Mouse (Mus musculus) brain, embryonic 18.5 days (tissue): Measurements from ENCODE around the gene Rapgef4.

Source experiments
- DNase-seq: peaks from one replicate; pipeline ENCODE4 v3.0.0-alpha.2; 2012; ENCODE audit warnings: low read depth, low spot score

Gene Rapgef4

DNA sequence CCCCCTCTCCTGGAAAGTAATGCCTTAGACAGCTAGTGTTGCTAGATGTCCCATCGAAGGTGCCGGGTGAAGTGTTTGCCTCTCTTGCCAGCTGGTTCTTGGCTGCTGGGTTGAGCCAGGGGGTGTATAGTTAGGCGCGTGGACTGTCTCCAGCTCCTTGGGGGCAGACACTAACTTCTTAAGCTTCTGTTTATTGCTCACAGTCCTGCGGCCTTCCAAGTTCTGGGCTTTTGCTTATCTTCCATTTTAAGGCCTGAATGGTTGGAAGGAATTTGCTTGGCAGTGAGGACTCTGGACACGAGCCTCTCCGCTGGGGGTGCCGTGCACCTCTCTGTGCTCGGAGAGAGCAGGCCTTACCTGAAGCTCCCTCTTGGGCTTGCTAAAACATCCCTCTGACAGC is 249.5 kb downstream of the Rapgef4 start:
- DNase-seq: no peak

DNA sequence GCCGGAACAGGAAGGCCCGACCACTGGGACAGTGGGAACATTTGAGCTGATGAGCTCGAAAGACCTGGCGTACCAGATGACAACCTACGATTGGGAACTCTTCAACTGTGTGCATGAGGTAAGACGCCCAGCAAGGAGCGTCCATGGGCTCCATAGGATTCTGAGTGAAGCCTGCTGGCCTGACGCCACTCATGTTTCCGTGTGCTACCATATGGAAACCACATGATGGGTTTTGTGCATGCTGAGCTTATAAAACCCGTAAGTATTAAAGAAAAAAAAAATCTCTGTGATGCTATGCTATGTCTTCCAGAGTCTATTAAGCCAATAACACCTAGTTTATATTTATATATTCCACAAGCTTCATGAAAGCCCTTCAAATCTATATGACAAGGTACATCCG is 253.0 kb downstream of the Rapgef4 start:
- DNase-seq: no peak

DNA sequence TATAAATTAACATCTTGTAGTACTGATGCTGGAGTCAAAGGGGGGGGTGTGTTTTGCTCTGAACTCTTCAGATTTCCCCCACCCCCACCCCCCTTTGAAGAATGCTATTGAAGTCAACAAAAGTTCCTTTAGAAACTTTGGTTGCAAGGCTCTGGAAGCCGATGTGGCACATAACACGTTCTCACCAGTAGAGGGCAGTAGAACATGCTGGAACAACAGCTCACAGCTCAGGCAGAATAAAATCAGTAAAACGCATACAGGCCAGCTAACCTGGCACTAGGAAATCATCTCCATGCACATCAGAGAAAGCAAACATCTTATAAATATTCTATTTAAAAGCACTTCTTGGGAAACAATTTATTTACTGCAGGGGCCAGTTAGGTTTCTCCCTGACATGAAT is 253.9 kb downstream of the Rapgef4 start:
- DNase-seq: peak; percentile 68

DNA sequence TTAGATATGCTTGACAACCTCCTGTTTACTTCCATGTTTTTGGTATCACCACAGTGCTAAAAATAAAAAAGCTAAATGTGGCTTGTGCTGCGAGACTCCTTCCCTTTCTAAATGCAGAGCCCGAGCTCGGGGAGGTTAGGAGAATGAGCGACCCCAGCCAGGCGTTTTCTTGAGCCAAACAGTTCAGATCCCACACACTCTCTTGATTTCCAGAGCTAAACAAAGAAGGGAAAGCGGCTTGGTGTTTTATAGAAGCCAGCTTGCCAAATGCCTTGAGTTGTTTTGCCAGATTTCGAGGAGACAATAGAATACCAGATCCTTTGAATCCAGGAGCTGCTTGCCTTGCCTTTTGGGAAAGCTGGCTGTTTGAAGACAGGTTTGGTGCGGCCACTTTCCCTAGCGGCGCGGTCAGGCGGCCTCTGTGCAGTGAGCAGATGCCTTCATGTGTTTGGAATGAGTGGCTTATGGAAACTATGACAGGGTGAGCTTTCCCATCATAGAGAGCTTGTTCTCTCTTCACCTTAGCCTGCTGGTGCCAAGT is 254.4 kb downstream of the Rapgef4 start:
- DNase-seq: peak; percentile 34

DNA sequence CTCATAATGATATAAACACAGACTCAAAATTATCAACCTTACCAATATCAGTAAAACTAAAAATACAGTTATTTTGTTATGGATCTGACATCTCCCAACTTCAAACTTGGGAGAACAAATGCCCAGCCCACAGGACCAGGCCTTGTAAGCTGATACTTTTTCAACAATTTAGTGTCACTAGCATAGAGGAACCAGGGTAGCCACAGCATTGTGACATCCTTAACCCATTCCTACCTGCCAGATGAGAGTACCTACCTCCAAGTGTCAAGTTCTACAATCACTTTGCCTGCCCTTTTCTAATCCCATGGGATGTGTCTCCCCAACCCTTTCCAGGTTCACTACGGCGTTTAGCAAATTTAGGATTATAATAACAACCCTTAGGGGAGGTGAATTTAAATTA is 257.4 kb downstream of the Rapgef4 start:
- no peak for DNase-seq

DNA sequence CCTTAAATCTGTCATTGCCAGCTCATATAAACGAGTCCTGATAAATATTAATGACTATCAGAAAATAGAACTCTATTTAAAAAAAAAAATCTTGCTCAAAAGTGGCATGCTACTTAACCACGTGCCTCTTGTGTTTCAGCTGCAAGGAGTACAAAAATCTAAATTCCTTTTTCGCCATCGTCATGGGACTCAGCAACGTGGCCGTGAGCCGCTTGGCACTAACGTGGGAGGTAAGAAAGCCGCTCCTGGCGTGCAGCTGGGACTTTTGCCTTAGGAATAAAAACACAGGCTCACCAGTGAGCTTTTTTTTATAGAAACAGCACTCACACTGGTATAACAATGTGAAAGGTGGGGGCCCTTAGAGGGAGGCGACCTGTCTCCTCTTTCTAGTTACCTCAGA is 257.9 kb downstream of the Rapgef4 start:
- no peak for DNase-seq

DNA sequence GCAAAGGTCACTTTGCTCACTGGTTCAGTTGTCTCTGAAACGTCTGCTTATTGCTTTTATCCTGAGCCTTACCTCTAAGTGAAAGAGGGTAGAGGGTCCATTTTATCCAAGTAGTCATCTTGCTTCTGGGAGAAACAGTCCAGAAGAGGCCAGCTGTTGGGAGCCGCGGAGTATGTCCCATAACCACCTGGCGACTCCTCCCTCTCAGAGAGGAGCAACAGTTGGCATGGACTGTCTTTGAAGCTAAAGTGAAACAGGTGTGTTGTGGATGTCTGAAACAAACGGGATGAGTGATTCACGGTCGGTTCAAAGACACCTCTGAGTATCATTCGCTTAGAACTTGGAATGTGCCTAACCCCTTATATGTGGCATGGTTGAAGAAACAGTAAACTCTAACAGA is 258.4 kb downstream of the Rapgef4 start:
- DNase-seq: no peak

DNA sequence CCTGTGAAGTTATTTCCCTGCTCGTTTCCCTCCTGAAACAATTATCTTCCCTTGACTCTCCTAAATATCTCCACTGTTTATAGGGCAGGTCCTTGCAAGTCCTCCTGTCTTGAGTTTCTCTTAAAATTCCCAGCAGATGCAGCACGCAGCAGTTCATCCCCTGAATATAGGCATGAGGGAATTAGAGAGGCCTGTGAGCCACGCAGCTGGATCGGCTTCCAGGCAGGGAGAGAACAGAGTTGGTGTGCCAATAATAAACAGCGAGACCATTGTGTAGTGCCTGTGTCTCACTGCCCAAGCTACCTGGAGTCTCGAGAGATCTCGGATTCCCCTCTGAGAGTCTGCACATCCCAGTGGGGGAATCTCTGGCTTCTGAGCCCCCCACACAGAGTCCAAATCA is 259.0 kb downstream of the Rapgef4 start:
- no peak for DNase-seq

DNA sequence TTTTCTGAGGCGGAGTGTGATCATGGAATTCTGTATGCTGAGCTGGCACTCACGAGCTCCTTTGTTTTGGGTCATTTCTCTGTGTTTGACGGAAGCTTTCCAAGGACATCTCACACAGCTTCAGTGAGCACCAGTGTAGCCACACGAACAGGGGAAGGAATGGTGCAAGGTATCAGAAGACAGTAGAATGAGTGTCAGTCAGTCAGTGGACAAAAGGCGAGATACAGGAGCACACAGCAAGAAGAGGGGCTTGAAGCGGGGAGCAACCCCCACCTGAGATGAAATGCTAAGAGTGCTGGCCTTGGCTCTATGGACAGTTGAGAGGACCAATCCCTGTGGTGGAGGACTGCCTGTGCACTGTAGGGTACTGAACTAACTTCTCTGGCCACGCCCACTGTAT is 259.7 kb downstream of the Rapgef4 start:
- no peak for DNase-seq

DNA sequence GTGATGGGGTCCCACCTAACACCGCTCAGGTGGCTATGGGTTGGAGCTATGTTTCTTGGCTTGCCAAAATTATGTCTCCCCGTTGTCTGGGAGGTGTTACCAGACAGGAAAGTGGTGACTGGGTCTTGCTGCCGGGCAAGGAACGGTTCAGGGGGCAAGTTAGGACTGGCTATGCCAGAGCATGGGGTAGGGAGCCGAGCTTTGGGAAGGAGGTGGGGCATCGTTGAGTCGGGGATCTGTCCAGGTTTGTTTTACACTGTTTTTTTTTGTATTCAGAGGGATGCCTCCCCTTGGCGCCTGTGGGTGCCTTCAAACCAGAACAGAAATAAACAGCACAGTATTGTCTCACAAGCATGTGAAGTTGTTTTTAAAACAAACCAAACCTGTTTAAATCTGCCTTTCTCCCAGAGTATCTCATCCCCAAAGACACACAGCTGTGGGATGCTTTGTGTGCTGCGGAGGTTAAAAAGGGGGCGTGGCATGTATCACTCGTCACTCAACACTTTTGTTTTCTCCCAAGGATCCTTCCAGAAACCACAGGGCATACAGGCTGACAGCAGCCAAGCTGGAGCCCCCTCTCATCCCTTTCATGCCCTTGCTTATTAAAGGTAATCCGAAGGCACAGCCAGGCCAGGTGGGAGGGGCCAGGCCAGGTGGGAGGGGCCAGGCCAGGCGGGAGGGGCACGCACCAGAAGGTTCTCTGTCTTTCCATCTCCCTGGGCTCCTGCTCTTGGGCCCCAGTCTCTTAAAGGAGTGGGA is 260.9 kb downstream of the Rapgef4 start:
- no peak for DNase-seq

DNA sequence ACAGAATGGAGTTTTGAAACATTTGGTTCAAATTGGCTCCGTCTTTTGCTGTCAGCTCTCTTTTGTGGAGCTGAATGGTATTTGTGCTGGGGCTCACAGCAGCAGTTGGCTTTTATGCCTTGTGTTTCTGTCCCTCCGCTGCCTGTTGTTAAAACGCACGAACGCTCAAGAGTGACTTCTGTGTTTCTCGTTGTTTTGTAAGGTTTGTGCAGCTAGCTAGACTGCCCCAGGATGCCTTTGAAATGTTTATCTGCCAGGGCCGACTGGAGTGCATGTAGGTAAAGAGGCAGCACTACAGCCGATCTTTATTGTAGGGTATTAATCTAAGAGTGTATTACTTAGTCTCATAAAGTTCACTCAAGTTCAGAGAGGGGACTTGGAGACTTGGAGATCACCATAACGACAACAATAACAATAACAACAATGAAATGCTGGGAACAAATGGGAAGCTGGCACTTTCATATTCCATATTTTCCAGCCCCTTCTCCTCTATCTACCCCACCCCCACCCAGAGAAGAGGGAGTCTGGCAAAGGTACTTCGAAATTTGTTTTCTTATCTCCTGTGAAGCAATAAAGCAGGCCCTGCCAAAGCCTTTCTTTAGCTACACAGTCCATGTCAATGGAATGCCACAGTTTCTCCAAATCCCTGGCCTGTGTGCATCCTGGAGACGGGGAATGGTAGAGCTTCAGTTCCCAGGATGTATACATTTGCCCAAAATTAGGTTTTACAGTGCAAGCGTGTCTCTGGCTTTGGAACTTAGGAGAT is 262.1 kb downstream of the Rapgef4 start:
- no peak for DNase-seq

DNA sequence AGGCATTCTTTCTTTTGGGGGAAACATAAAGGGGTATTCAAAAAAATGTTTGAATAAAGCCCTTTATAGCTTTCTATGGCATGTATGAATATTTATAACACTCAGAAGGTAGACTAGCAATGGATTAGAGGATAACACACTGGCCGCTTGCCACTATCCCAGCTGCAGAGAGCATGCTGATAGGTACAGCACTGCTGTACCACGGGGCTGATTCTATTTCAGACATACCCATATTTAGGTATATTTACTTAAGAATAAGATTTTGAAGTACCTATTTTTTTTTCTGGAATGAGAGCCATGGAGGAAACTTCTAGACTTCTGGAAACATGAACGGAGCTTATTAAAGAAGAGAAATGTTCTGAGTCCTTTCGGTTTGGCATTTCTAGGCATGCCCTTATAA is 264.6 kb downstream of the Rapgef4 start:
- DNase-seq: no peak

DNA sequence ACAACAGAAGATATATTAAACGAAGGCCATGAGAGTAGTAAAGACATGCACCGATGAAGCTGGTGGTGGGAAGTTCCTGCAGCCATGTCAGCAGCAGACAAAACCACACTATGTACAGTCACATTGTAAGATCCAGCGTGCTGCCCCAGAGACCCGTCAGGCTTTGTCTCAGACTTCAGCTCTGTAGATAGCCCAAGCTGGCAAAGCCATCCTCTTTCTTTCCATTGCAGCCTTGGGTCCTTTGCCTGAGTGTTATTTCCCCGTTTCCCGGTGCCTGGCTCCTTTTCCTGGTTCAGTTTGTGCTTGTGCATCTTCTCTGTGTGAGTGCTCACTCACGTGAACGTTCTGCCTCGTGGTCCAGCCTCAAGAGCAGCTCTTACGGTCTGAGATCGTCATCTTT is 265.3 kb downstream of the Rapgef4 start:
- DNase-seq: no peak

DNA sequence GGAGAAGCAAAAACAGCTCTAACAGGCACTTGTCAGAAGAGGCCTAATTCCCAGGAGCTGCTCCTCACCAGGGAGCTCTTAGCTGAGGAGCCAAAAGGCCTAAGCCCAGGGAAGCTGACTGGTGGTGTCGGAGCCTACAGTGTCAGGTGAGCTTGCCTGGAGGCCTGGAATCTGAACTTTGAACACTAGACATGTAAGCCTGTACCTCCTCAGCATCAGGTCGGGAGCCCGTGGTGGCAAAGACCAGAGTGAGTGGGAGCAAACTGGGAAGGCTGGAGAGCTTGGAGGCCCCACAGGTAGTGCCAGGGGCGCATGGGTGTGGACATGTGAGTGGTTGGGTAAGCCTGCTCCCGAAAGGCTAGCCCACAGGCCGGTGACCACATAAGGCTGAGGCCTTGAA is 266.8 kb downstream of the Rapgef4 start:
- no peak for DNase-seq

DNA sequence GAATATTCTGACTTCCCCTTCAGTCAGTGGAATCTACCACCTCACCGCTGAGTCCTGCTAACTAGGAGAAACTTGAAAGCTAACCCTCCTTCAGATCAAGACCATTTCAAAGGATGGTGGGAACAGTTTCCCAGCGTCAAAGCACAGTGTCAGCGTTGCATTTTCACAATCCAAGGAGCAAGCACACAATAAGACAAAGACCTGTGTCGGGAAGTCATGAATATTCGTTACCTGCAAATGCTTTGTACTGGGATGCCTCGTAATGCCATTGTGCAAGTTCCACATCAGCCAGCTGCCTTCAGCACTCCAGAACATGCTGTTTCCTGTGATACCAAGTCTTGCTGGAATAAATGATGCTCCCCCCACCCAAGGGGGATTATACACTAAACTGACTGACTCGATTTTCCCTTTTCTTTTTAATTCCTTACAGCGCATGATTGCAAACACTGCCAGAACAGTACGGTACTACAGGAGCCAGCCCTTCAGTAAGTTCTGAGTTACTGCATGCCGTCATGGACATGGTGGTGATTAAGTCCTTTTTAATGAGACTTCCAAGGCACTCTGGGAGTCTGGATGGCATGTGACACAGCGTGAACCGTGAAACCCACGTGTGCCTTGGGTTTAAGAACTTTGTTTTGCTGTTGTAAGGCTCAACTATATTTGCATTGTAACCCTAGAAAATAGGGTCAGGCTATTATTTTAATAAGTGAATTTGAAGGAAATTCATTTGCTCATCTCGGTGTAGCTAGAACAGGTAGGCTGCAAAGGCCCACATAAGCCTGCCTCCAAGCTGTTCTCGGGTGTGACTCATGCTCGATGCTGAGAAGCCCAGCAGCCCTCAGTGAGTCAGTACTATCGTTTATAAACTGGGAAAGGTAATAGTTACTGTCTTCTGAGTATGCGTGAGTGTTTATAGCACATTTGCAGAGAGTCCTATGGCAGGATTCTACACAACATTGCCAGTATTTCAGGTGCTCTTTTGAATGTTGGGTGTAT is 271.8 kb downstream of the Rapgef4 start:
- no peak for DNase-seq

DNA sequence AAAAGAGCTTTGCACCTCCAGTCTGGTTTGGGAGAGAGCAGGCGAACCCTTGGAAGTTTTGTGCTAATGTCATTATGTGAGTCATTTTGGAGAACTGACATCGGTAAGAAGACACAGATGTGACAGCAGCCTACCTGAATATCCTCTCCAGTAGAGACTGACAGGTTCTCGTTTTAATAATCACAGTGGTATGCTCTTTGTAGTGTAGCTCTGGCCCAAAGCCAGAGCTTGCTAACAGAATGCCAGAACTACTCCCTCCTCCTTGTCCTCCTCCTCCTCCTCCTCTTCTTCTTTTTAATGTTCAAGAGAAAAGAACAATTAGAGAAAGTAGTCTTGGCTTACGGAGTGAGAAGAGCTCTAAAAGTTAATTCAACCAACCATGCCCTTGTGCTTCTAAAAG is 272.8 kb downstream of the Rapgef4 start:
- DNase-seq: no peak

DNA sequence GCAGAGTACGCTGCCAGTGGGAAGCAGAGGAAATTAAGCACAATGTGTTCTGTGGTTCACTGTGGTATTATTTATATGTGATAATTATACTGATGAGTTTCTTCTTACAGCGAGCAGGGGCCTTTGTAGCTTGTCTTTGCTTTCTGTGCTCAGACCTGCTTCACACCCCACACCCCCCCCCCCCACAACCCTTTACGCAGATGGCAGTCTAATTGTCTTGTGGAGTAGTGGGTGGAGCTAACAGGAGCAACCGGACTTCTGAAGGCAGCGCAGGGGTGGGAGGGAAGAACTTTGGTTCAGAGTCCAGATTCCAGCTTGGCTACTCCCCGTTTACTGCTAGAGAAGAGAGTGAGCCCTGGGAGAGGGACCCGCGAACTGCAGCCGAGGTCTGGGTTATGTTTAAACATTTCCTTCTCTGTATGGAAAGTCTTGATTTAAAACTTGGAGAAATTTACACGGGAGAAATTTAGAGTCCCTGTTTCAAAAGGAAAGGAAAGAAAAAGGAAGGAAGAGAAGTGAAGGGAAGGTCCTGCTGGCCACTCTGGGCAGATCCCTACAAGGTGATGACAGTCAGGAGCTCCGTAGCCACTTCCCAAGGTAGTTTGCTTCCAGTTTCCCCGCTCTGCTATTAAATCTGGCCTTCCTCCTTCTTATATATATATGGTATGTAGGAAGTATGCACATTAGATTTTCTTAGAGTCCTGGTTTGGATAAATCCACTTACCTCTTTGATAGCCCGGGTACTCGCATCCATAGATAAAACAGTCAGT is 274.0 kb downstream of the Rapgef4 start:
- DNase-seq: no peak

DNA sequence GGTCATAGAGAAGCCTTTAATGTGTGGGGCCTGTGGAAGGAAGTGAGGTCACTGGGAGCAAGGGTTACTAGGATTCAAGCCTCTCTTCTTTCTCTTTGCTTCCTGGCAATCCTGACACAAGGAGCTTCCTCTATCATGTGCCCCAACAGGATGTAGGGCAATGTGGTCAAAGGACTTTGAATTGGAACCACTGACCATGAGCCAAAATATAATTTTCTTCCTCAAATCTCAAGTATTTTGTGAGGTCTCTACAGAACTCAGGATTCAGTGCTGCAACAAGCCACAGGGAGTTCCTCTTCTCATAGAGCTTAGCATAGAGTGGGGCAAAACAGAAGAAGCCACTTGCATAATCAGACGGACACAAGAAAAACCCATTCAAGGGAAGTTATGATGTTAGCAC is 279.7 kb downstream of the Rapgef4 start:
- DNase-seq: no peak

DNA sequence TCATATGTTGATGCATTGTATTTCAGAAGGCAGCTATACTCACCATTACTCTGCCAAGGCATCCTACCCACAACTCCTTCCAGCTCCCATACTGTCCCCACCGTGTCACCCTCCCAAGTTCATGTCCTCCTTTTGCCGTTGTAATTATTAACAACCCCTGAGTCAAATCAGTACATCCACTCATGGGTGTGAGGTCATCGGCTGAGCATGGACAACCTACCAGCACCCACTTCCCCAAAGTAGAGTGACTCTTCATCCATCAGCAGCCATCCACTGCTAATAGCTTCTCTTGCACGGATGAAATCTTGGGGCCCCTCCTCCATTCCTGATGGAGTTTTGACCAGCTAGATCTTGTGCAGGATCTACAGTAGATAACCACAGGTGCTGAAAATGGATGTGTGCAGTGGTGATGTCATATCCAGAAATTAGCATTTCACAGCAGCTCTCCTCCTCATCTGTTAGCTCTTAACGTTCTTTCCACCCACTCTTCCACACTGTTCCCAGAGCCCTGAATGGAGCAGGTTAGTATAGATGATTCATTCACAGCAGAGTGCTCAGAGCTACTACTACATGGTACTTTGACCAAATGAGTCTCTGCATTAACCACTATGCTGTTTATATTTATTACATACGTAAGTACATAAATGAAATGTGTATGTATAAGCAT is 281.9 kb downstream of the Rapgef4 start:
- no peak for DNase-seq

DNA sequence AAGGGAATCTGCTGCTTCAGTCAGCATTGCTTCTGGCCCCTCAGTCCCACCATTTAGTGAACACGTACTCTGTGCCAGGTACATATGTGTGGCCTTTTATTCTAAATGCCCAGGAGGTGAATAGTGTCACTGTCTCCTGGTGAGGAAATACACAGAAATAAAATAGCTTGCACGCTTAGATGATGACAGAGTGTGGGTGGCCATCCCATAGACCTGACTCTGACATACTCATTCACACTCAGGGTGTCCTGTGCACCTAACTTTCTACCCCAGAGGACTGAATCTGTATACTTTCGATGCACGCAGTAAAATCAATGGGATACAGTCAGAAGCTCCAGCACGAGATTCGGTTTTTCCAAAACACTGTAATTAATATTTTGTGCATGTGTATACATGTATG is 286.4 kb downstream of the Rapgef4 start:
- no peak for DNase-seq
